10 mouse cellular contexts compared by ENCODE assay signal in the genomic region with DNA sequence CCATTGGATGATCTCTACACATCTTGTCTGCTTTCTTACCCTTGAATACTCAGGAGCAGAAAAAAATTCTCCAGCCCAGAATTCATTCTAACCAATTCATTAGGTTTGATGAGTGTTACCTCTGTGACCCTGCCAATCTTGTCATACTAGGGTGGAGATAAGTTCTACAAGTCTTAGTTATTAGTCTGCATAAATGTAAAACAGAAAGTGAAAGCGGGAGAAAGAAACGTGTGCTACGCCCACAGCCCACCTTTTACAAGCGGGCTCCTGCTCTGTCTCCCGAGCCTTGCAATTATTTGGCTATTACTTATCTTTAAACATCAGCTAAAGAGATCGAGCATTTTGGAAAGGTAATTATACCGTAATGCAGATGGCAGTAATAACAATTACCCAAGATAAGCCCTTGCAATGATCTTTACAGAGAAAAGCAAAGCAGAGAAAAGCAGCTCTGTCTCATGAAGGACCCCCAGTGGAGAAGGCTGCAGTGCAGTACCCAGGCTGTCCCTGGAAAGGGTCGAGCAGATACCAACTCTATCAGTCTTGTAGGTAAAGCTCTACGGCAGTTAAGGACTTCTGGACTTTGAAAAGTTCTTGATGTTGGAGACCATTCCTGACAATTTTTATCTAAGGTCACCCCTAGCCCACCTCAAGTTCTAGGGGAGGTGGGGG.
DNase-seq lines count a peak whose midpoint lies in the region; ATAC-seq and TF ChIP-seq lines count a peak whose summit lies in the region.
"Had no signal": no experiment of that assay in that cellular context is flagged by ENCODE, and none has a peak within 500 bp of the region (broad histone marks: within the 10 kb centered on the region; RNA-seq: fewer than 3 reads in every experiment).

No protein-coding gene starts in this region.

- no peaks in the 10 kb centered on the region for H3K27me3 ChIP-seq in kidney, embryonic 16.5 days (ENCODE audit: insufficient read depth, low read length)
- no peaks in the 10 kb centered on the region for H3K27me3 ChIP-seq in kidney, adult 2 months (replicated peaks; ENCODE audit: control insufficient read depth, insufficient read depth, low read length)

- no peaks in the 10 kb centered on the region for H3K36me3 ChIP-seq in kidney, embryonic 16.5 days (ENCODE audit: insufficient read depth, low read length)
- H3K36me3 ChIP-seq in kidney, adult 2 months (ENCODE audit: control insufficient read depth, insufficient read depth, low read length): no peaks in the 10 kb centered on the region

- H3K9me3 ChIP-seq in kidney, embryonic 16.5 days (ENCODE audit: low read length): no peaks in the 10 kb centered on the region

- H3K4me3 ChIP-seq in kidney, embryonic 16.5 days (ENCODE audit: low read length): 0 out of 2 replicates have a peak overlapping the region, but pooled peaks have one; percentile 15
- no peak overlapping the region for H3K4me3 ChIP-seq in kidney, adult 2 months (ENCODE audit: insufficient read depth, low read depth, low read length)
- peak overlapping the region; percentile 23 for H3K4me3 ChIP-seq in bone marrow, adult 2 months (replicated peaks; ENCODE audit: control insufficient read depth, low read depth, low read length)
- H3K4me3 ChIP-seq in olfactory bulb, adult 2 months (ENCODE audit: insufficient read depth, low read depth, low read length): peak overlapping the region; percentile 10; the same call in 1 of the 2 replicates
- H3K4me3 ChIP-seq: left cerebral cortex, adult 2 months had no signal

- DNase-seq in kidney, adult 2 months: no peak
- DNase-seq in urinary bladder, adult 2 months (ENCODE audit: low spot score): no peak
- no peak for DNase-seq in adrenal gland, postnatal 14 days
- DNase-seq: midbrain, embryonic 14.5 days; retina, postnatal 1 day had no signal

- 64% methylated on average over 9 of the region's 9 CpGs for WGBS in kidney, embryonic 16.5 days
- 58% methylated on average over 9 of the region's 9 CpGs for WGBS in kidney, adult 2 months
- 9% methylated on average over 9 of the region's 9 CpGs for WGBS in bone marrow, adult 2 months
- 45% methylated on average over 9 of the region's 9 CpGs for WGBS in olfactory bulb, adult 2 months

- H3K4me2 ChIP-seq in kidney, embryonic 16.5 days (replicated peaks; ENCODE audit: low read depth, low read length): peak overlapping the region; percentile 23; the same call in 1 of the 2 replicates

- no peak for TF ChIP-seq CTCF in kidney, adult 2 months (conservative IDR thresholded peaks at IDR 0.05; ENCODE audit: insufficient read depth, insufficient read length, low read depth, low read length)
- TF ChIP-seq CTCF in bone marrow, adult 2 months (IDR thresholded peaks at IDR 0.05; ENCODE audit: control insufficient read depth, insufficient read depth, low read length): no peak
- no peak for TF ChIP-seq CTCF in olfactory bulb, adult 2 months (IDR thresholded peaks at IDR 0.05; ENCODE audit: insufficient read depth, low read depth, low read length)

- H3K4me1 ChIP-seq in kidney, embryonic 16.5 days (ENCODE audit: insufficient read depth, low read length): no peaks in the 10 kb centered on the region
- H3K4me1 ChIP-seq in kidney, adult 2 months (ENCODE audit: control insufficient read depth, insufficient read depth, low read length): no peaks in the 10 kb centered on the region
- no peaks in the 10 kb centered on the region for H3K4me1 ChIP-seq in bone marrow, adult 2 months (ENCODE audit: control insufficient read depth, insufficient read depth, low read length)
- 0 out of 2 replicates have a peak, but pooled peaks cover 2% of the 10 kb centered on the region for H3K4me1 ChIP-seq in olfactory bulb, adult 2 months (ENCODE audit: control insufficient read depth, insufficient read depth, low read length)

- H3K27ac ChIP-seq in kidney, embryonic 16.5 days (ENCODE audit: low read length): no peak overlapping the region
- H3K27ac ChIP-seq in kidney, adult 2 months (ENCODE audit: insufficient read depth, low read depth, low read length): no peak overlapping the region
- no peak overlapping the region for H3K27ac ChIP-seq in bone marrow, adult 2 months (ENCODE audit: control insufficient read depth, insufficient read depth, low read depth, low read length, poor library complexity)
- H3K27ac ChIP-seq in olfactory bulb, adult 2 months (ENCODE audit: insufficient read depth, low read depth, low read length): no peak overlapping the region
- H3K27ac ChIP-seq: left cerebral cortex, adult 2 months had no signal

- ATAC-seq in kidney, embryonic 16.5 days (ENCODE audit: low FRiP score, low TSS enrichment): no peak
- ATAC-seq in hematopoietic stem cell, adult 5-6 weeks (replicated peaks in 1 of 2; ENCODE audit: insufficient read depth in 1 of 2, low FRiP score in 2 of 2, low TSS enrichment in 1 of 2, low read depth in 1 of 2, poor library complexity in 2 of 2, severe bottlenecking in 2 of 2): peak; percentile 95 to 97

- TF ChIP-seq POLR2A in kidney, adult 2 months (IDR thresholded peaks at IDR 0.05; ENCODE audit: low read depth, low read length): no peak
- TF ChIP-seq POLR2A in bone marrow, adult 2 months (IDR thresholded peaks at IDR 0.05; ENCODE audit: borderline replicate concordance, control insufficient read depth, low read depth, low read length): no peak
- no peak for TF ChIP-seq POLR2A in olfactory bulb, adult 2 months (IDR thresholded peaks at IDR 0.05; ENCODE audit: insufficient read depth, low read depth, low read length)

- H3K9ac ChIP-seq in kidney, embryonic 16.5 days (replicated peaks; ENCODE audit: low read length): no peak overlapping the region
